Mouse (Mus musculus) midbrain, embryonic 13.5 days (tissue): Measurements from ENCODE around the gene Rad23a. TPM values are rescaled to one million over a fixed set of nuclear protein-coding genes. Genes with fewer than 3 reads are reported as not detected.

Experiments
- ATAC-seq: fragments of 200-750 bp; cut with Nextera tagmentation; 2 replicates; pipeline ENCODE4 v1.8.0; 2017; ENCODE audit warnings: mild to moderate bottlenecking, moderate TSS enrichment, moderate library complexity
- H3K27ac ChIP-seq: fragments of 300-500 bp; sonication (generic); 2 replicates; pipeline ENCODE4 v1.5.1; 2015; ENCODE audit warnings: inconsistent platforms, mild to moderate bottlenecking, moderate library complexity
- H3K27me3 ChIP-seq: fragments of 300-500 bp; sonication (generic); 2 replicates; pipeline ENCODE4 v1.6.1; 2015; ENCODE audit warnings: mild to moderate bottlenecking, inconsistent platforms
- H3K36me3 ChIP-seq: fragments of 300-500 bp; sonication (generic); 2 replicates; pipeline ENCODE4 v1.6.1; 2015; ENCODE audit warnings: mild to moderate bottlenecking, inconsistent platforms
- H3K4me1 ChIP-seq: fragments of 300-500 bp; sonication (generic); replicated peaks from 2 replicates; pipeline ENCODE4 v1.6.1; 2015; ENCODE audit warnings: inconsistent platforms
- H3K4me2 ChIP-seq: fragments of 300-500 bp; sonication (generic); replicated peaks from 2 replicates; pipeline ENCODE4 v1.6.1; 2015; ENCODE audit warnings: moderate library complexity, mild to moderate bottlenecking, inconsistent platforms
- H3K4me3 ChIP-seq: fragments of 300-500 bp; sonication (generic); replicated peaks from 2 replicates; pipeline ENCODE4 v1.5.1; 2015; ENCODE audit warnings: mild to moderate bottlenecking, inconsistent platforms
- H3K9ac ChIP-seq: fragments of 300-500 bp; sonication (generic); replicated peaks from 2 replicates; pipeline ENCODE4 v1.6.1; 2015; ENCODE audit warnings: mild to moderate bottlenecking, inconsistent platforms
- H3K9me3 ChIP-seq: fragments of 300-500 bp; sonication (generic); 2 replicates; pipeline ENCODE4 v1.6.1; 2016; ENCODE audit warnings: mild to moderate bottlenecking, inconsistent platforms
- WGBS: fragments of 180-500 bp; shearing (Covaris S2); methylation state at CpG from one replicate; pipeline ENCODE4 v1.1.7; 2015; 5-methylcytosine and 5-hydroxymethylcytosine counted together
- polyA plus RNA-seq: library from polyadenylated mRNA; unstranded; fragments of >200 nt; fragmentation: Nextera tagmentation; extraction: Ambion mirVana; gene quantifications from 2 replicates; pipeline ENCODE4 v1.2.1, GENCODE M21; 2015

Rad23a gene
- 84.8 and 88.8 TPM in 2 replicates for polyA plus RNA-seq

- Histone ChIP-seq H3K4me1 (peaks cover 51% of the 10 kb centered on the region), H3K27ac (peak within 1 kb of the TSS; percentile 84), H3K9ac (peak within 1 kb of the TSS; percentile 94), H3K36me3 (peaks cover 76% of the 10 kb centered on the region), H3K4me3 (peak within 1 kb of the TSS; percentile 92), H3K27me3 (no peaks in the 10 kb centered on the region), H3K9me3 (no peaks in the 10 kb centered on the region), H3K4me2 (peak within 1 kb of the TSS; percentile 80)
- under 1% methylated on average over 54 of the region's 55 CpGs for WGBS
- peak; percentile 97 for ATAC-seq
These were observed at the start of gene Rad23a for GRCm38 (mm10) chr8:84840248-84840999. Rad23a (minus strand) TSS chr8:84840665.

GRCm38 (mm10) chr8:84889141-84889540 lies 48.7 kb upstream of the Rad23a start:
- no peak overlapping the region for H3K4me2 ChIP-seq
- no peaks in the 10 kb centered on the region for H3K9me3 ChIP-seq
- 98% methylated on average over 1 of the region's 1 CpGs for whole genome bisulfite sequencing
- ATAC-seq: no peak
- H3K4me3 ChIP-seq: no peak overlapping the region
- peaks cover 14% of the 10 kb centered on the region for H3K4me1 ChIP-seq
- H3K27ac ChIP-seq: no peak overlapping the region
- no peaks in the 10 kb centered on the region for H3K27me3 ChIP-seq
- H3K9ac ChIP-seq: no peak overlapping the region
- H3K36me3 ChIP-seq: peaks cover 55% of the 10 kb centered on the region

- no peaks in the 10 kb centered on the region for H3K9me3 ChIP-seq
- no peak for ATAC-seq
- no peak overlapping the region for H3K4me2 ChIP-seq
- H3K4me3 ChIP-seq: no peak overlapping the region
- no peak overlapping the region for H3K9ac ChIP-seq
- WGBS: 93% methylated on average over 3 of the region's 3 CpGs
- H3K27me3 ChIP-seq: no peaks in the 10 kb centered on the region
- H3K36me3 ChIP-seq: peaks cover 55% of the 10 kb centered on the region
- peaks cover 10% of the 10 kb centered on the region for H3K4me1 ChIP-seq
- no peak overlapping the region for H3K27ac ChIP-seq
These were observed 47.8 kb upstream of the Rad23a start for GRCm38 (mm10) chr8:84888280-84888679.

- Histone ChIP-seq H3K27me3 (no peaks in the 10 kb centered on the region), H3K4me2 (no peak overlapping the region), H3K9me3 (no peaks in the 10 kb centered on the region), H3K4me3 (no peak overlapping the region), H3K9ac (no peak overlapping the region), H3K36me3 (peaks cover 40% of the 10 kb centered on the region), H3K27ac (no peak overlapping the region), H3K4me1 (no peaks in the 10 kb centered on the region)
- WGBS: 96% methylated on average over 4 of the region's 4 CpGs
- ATAC-seq: no peak
These were observed 44.3 kb upstream of the Rad23a start for GRCm38 (mm10) chr8:84884728-84885127.

GRCm38 (mm10) chr8:84878915-84879314 lies 38.5 kb upstream of the Rad23a start:
- no peaks in the 10 kb centered on the region for H3K27me3 ChIP-seq
- no peaks in the 10 kb centered on the region for H3K4me1 ChIP-seq
- no peak for ATAC-seq
- H3K4me3 ChIP-seq: no peak overlapping the region
- no peaks in the 10 kb centered on the region for H3K36me3 ChIP-seq
- H3K4me2 ChIP-seq: no peak overlapping the region
- no peak overlapping the region for H3K27ac ChIP-seq
- H3K9ac ChIP-seq: no peak overlapping the region
- H3K9me3 ChIP-seq: no peaks in the 10 kb centered on the region
- 73% methylated on average over 1 of the region's 1 CpGs for WGBS

GRCm38 (mm10) chr8:84877297-84878035 lies 37.0 kb upstream of the Rad23a start:
- no peak overlapping the region for H3K9ac ChIP-seq

GRCm38 (mm10) chr8:84874339-84874738 lies 33.9 kb upstream of the Rad23a start:
- Histone ChIP-seq H3K9ac (no peak overlapping the region), H3K36me3 (peaks cover 10% of the 10 kb centered on the region), H3K4me1 (peaks cover 11% of the 10 kb centered on the region), H3K4me2 (no peak overlapping the region), H3K27ac (no peak overlapping the region), H3K4me3 (no peak overlapping the region), H3K9me3 (no peaks in the 10 kb centered on the region), H3K27me3 (peaks cover 14% of the 10 kb centered on the region)
- WGBS: 91% methylated on average over 3 of the region's 3 CpGs
- ATAC-seq: no peak

More at GRCm38 (mm10) chr8:84877297-84878035, 37.0 kb upstream of the Rad23a start:
- Histone ChIP-seq H3K4me2 (no peak overlapping the region), H3K9me3 (no peaks in the 10 kb centered on the region), H3K27ac (no peak overlapping the region), H3K4me1 (peaks cover 3% of the 10 kb centered on the region), H3K4me3 (no peak overlapping the region), H3K36me3 (no peaks in the 10 kb centered on the region), H3K27me3 (peaks cover 4% of the 10 kb centered on the region)
- ATAC-seq: no peak
- 78% methylated on average over 3 of the region's 3 CpGs for WGBS

- Histone ChIP-seq H3K27ac (no peak overlapping the region), H3K9ac (no peak overlapping the region), H3K4me3 (no peak overlapping the region; the same call in 1 of the 2 replicates), H3K9me3 (no peaks in the 10 kb centered on the region), H3K36me3 (peaks cover 23% of the 10 kb centered on the region), H3K4me2 (peak overlapping the region; percentile 69), H3K27me3 (peaks cover 14% of the 10 kb centered on the region), H3K4me1 (peaks cover 11% of the 10 kb centered on the region)
- 71% methylated on average over 4 of the region's 4 CpGs for WGBS
- no peak for ATAC-seq
These were observed 32.6 kb upstream of the Rad23a start for GRCm38 (mm10) chr8:84873016-84873415.

- Histone ChIP-seq H3K9me3 (no peaks in the 10 kb centered on the region), H3K27ac (no peak overlapping the region), H3K27me3 (peaks cover 14% of the 10 kb centered on the region), H3K9ac (peak overlapping the region; percentile 61), H3K4me2 (peak overlapping the region; percentile 69), H3K4me1 (peaks cover 11% of the 10 kb centered on the region), H3K4me3 (peak overlapping the region; percentile 42), H3K36me3 (peaks cover 29% of the 10 kb centered on the region)
- peak; percentile 68 for ATAC-seq
- 3% methylated on average over 53 of the region's 54 CpGs for WGBS
These were observed 32.0 kb upstream of the Rad23a start for GRCm38 (mm10) chr8:84872309-84872965.

GRCm38 (mm10) chr8:84871376-84872308 lies 31.2 kb upstream of the Rad23a start, which contains the start of gene Syce2:
Syce2 (plus strand) TSS chr8:84872111.
- Histone ChIP-seq H3K27me3 (peaks cover 14% of the 10 kb centered on the region), H3K4me1 (peaks cover 11% of the 10 kb centered on the region), H3K27ac (no peak within 1 kb of the TSS), H3K4me2 (peak within 1 kb of the TSS; percentile 69), H3K36me3 (peaks cover 37% of the 10 kb centered on the region), H3K9me3 (no peaks in the 10 kb centered on the region), H3K4me3 (peak within 1 kb of the TSS; percentile 42), H3K9ac (peak within 1 kb of the TSS; percentile 61)
- 17% methylated on average over 43 of the region's 46 CpGs for WGBS
- peak; percentile 55 for ATAC-seq

GRCm38 (mm10) chr8:84856864-84857441 lies 16.5 kb upstream of the Rad23a start, which contains the start of gene Farsa:
Farsa (plus strand) TSS chr8:84856989.
- peak; percentile 95 for ATAC-seq
- Histone ChIP-seq H3K27ac (peak within 1 kb of the TSS; percentile 68), H3K4me2 (peak within 1 kb of the TSS; percentile 88), H3K27me3 (0 out of 2 replicates have a peak, but pooled peaks cover 2% of the 10 kb centered on the region), H3K9me3 (no peaks in the 10 kb centered on the region), H3K4me1 (peaks cover 13% of the 10 kb centered on the region), H3K9ac (peak within 1 kb of the TSS; percentile 81), H3K4me3 (peak within 1 kb of the TSS; percentile 89), H3K36me3 (peaks cover 25% of the 10 kb centered on the region)
- WGBS: under 1% methylated on average over 39 of the region's 39 CpGs
